Mouse (Mus musculus) forebrain, embryonic 12.5 days (tissue): Measurements from ENCODE around the gene Gfod1. TPM values are rescaled to one million over a fixed set of nuclear protein-coding genes. Genes with fewer than 3 reads are reported as not detected.

Source experiments
- ATAC-seq: fragments of 200-750 bp; cut with Nextera tagmentation; 2 replicates; pipeline ENCODE4 v1.8.0; 2017; ENCODE audit warnings: moderate TSS enrichment; ENCODE audit not compliant: low FRiP score
- H3K27ac ChIP-seq: fragments of 300-500 bp; sonication (generic); 2 replicates; pipeline ENCODE4 v1.5.1; 2016; ENCODE audit warnings: mild to moderate bottlenecking
- H3K27me3 ChIP-seq: fragments of 300-500 bp; sonication (generic); 2 replicates; pipeline ENCODE4 v1.6.1; 2016; ENCODE audit warnings: mild to moderate bottlenecking
- H3K36me3 ChIP-seq: fragments of 300-500 bp; sonication (generic); replicated peaks from 2 replicates; pipeline ENCODE4 v1.6.1; 2016; ENCODE audit warnings: mild to moderate bottlenecking
- H3K4me1 ChIP-seq: fragments of 300-500 bp; sonication (generic); 2 replicates; pipeline ENCODE4 v1.6.1; 2016
- H3K4me2 ChIP-seq: fragments of 300-500 bp; sonication (generic); 2 replicates; pipeline ENCODE4 v1.6.1; 2016; ENCODE audit warnings: mild to moderate bottlenecking, moderate library complexity
- H3K4me3 ChIP-seq: fragments of 300-500 bp; sonication (generic); replicated peaks from 2 replicates; pipeline ENCODE4 v1.5.1; 2016; ENCODE audit warnings: mild to moderate bottlenecking
- H3K9ac ChIP-seq: fragments of 300-500 bp; sonication (generic); 2 replicates; pipeline ENCODE4 v1.6.1; 2016; ENCODE audit warnings: mild to moderate bottlenecking
- H3K9me3 ChIP-seq: fragments of 300-500 bp; sonication (generic); 2 replicates; pipeline ENCODE4 v1.6.1; 2016
- WGBS: fragments of 180-500 bp; shearing (Covaris S2); methylation state at CpG from one replicate; pipeline ENCODE4 v1.1.7; 2016; 5-methylcytosine and 5-hydroxymethylcytosine counted together
- polyA plus RNA-seq: library from polyadenylated mRNA; unstranded; fragments of >200 nt; fragmentation: Nextera tagmentation; extraction: Ambion mirVana; gene quantifications from 2 replicates; pipeline ENCODE4 v1.2.1, GENCODE M21; 2016

The Gfod1 gene
- polyA plus RNA-seq, 1 experiment from 2014 or later: 0.97 TPM

DNA sequence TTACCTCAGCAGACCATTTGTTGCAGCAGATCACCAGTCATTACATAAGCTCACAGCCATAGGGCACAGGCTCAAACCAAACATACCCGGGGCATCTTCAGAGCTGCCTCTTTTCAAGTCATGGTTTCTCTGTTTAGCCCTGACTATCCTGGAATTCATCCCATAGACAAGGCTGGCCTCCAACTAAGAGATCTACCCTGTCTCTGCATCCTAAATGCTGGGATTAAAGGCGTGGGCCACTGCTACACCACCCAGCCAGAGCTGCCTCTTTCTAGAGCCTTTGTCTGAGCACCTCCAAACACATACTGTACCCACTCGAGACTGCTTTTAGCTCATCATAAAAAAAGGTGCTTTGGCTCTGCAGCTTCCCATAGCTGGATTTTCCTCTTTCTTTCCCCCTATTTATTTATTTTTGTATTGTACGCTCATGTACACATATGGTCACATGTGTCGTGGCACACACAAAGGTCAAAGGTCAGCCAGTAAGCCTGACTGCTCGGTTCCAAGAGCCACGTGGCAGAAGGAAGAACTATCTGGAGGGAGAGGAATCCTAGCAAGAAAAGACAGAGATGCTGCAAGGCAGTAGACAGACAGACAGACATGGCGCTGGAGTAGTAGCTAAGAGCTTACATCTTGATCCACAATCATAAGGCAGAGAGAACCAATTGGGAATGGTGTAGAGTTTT lies 51.7 kb downstream of the Gfod1 start:
- no peaks in the 10 kb centered on the region for H3K9me3 ChIP-seq
- H3K4me3 ChIP-seq: no peak overlapping the region
- H3K4me2 ChIP-seq: no peak overlapping the region
- H3K27ac ChIP-seq: no peak overlapping the region
- H3K4me1 ChIP-seq: peaks cover 9% of the 10 kb centered on the region
- no peak overlapping the region for H3K9ac ChIP-seq
- H3K36me3 ChIP-seq: no peaks in the 10 kb centered on the region
- WGBS: 91% methylated on average over 8 of the region's 8 CpGs
- H3K27me3 ChIP-seq: no peaks in the 10 kb centered on the region
- no peak for ATAC-seq

DNA sequence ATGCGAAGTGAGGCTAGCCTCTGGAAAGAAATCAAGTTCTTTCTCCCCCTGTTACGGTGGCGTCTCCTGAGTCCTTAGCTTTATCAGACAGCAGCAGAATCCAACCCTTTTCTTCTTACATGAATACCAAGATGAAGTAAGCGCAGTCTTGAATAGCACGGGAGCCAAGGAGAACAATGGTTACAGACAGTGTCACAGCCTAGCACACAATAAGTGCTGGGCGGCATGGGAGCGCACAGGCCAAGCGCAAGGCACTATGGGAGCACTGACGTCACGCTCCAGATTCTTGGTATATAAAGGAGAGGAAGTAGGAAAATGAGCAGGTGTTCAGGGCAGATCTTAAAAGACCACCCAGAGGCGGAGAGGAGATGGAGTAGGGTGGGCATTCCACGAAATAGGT lies 52.6 kb downstream of the Gfod1 start:
- Histone ChIP-seq H3K27ac (0 out of 2 replicates have a peak overlapping the region, but pooled peaks have one; percentile 10), H3K4me2 (no peak overlapping the region)
- 55% methylated on average over 12 of the region's 12 CpGs for WGBS

DNA sequence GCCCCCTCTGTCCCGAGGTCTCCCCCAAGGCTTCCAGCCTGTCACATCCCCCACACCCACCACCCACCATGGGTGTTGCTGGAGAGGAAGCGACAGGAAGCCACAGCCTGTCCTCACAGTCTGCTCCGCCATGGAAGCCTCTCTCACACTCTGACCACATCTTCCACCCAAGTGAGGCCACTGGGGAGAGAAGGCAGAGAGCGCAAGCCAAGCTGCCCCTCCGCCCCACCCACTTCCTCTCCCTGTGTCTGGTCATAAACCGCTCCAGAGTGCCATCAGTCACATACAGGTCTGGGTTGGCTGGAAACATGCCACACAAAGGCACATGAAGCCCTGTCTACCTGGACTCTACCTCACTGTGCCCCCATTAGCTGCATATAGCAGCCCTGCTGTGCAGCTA lies 53.3 kb downstream of the Gfod1 start:
- H3K4me3 ChIP-seq: no peak overlapping the region

More for the DNA sequence above, 52.6 kb downstream of the Gfod1 start:
- no peak overlapping the region for H3K4me3 ChIP-seq
- H3K27me3 ChIP-seq: no peaks in the 10 kb centered on the region
- no peak for ATAC-seq
- no peaks in the 10 kb centered on the region for H3K9me3 ChIP-seq
- peaks cover 9% of the 10 kb centered on the region for H3K4me1 ChIP-seq
- no peak overlapping the region for H3K9ac ChIP-seq
- H3K36me3 ChIP-seq: no peaks in the 10 kb centered on the region

DNA sequence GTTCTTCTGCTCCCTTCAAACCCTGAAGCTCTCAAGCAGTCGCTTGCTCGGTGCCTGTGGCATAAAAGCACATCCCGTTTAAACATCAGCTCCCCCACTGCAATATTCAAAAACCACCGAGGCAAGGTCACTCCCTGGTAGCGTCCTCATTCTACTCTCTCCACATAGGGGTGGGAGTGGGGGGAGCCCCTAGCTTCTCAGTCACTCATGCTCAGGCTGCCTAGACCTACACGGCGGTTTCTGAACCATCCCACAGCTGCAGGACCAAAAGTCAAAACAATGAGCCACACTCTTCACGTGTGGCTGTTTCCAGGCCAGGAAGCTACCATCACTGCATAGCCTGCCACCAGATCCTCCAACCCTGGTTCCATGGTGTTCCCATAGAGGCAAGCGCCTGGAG lies 53.9 kb downstream of the Gfod1 start:
- H3K4me2 ChIP-seq: no peak overlapping the region
- ATAC-seq: no peak
- H3K27me3 ChIP-seq: no peaks in the 10 kb centered on the region
- WGBS: 91% methylated on average over 9 of the region's 9 CpGs
- no peak overlapping the region for H3K27ac ChIP-seq
- H3K4me1 ChIP-seq: peaks cover 9% of the 10 kb centered on the region
- H3K4me3 ChIP-seq: no peak overlapping the region
- no peaks in the 10 kb centered on the region for H3K36me3 ChIP-seq
- H3K9me3 ChIP-seq: no peaks in the 10 kb centered on the region
- H3K9ac ChIP-seq: no peak overlapping the region

More for the DNA sequence above, 53.3 kb downstream of the Gfod1 start:
- WGBS: 88% methylated on average over 6 of the region's 6 CpGs
- Histone ChIP-seq H3K36me3 (no peaks in the 10 kb centered on the region), H3K9ac (no peak overlapping the region), H3K27me3 (no peaks in the 10 kb centered on the region), H3K9me3 (no peaks in the 10 kb centered on the region), H3K27ac (no peak overlapping the region), H3K4me1 (peaks cover 9% of the 10 kb centered on the region), H3K4me2 (no peak overlapping the region)
- ATAC-seq: no peak

DNA sequence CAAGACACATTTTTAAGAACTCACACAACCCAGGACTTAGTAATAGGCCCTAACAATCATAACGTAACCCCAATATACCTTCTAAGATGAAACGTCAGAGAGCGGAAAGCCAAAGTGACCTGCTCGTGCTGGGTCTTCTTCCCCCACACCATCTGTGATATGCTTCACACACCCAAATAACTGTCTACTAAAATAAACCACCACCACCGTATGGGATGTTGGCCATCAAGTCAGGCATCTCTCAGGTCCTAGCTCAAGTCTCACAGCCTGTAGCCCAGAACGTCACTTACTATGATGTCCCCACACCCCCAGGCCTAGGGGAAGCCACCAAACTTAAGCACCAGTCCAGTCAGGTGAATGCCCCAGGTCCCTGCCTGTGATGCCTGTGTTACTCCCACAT lies 55.6 kb downstream of the Gfod1 start:
- WGBS: 97% methylated on average over 6 of the region's 6 CpGs
- no peak overlapping the region for H3K27ac ChIP-seq
- H3K4me2 ChIP-seq: no peak overlapping the region
- no peak for ATAC-seq
- no peaks in the 10 kb centered on the region for H3K36me3 ChIP-seq
- no peaks in the 10 kb centered on the region for H3K9me3 ChIP-seq
- peaks cover 9% of the 10 kb centered on the region for H3K4me1 ChIP-seq
- H3K27me3 ChIP-seq: no peaks in the 10 kb centered on the region
- H3K9ac ChIP-seq: no peak overlapping the region
- H3K4me3 ChIP-seq: no peak overlapping the region

DNA sequence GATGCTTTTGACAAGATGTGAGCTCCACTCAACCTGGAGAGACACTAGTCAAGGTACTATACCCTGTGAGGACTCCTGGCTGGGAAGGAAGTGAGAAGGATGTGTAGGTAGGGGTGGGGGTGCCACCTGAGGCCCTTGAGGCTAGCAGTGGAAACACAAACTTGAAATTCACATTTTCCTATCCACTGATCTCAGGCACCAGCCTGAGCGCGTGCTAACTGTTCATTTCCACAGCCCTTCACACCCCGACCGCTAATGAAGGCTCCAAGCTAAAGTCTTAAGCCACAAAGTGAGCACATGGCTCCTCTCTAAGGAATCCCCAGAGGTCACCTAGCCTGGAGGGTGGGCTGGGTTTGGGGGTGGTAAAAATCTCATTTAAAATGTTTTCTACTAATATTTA lies 57.1 kb downstream of the Gfod1 start:
- no peak overlapping the region for H3K4me2 ChIP-seq
- 94% methylated on average over 4 of the region's 4 CpGs for WGBS
- H3K9ac ChIP-seq: no peak overlapping the region
- no peaks in the 10 kb centered on the region for H3K9me3 ChIP-seq
- peaks cover 16% of the 10 kb centered on the region for H3K4me1 ChIP-seq
- no peak overlapping the region for H3K4me3 ChIP-seq
- no peak for ATAC-seq
- H3K27me3 ChIP-seq: no peaks in the 10 kb centered on the region
- H3K27ac ChIP-seq: no peak overlapping the region
- H3K36me3 ChIP-seq: no peaks in the 10 kb centered on the region

DNA sequence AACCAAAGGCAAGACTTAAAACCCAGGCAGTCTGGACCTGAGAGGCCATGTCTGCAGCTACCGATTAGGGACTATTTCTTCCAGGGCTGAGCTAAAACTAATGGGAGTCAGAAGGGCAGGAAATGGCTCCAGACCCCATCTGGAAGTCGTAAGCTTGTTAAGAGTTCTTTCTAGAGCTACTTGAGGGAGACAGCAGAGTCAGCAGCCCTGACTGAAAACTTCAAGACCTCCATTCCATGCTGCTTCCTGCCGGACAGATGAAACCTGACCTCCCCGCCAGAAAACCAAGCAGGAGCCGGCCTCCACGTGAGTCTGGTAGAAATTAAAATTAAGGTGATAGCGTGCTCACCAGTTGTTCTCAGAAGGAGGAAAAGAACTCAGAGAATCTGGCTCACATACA lies 60.2 kb downstream of the Gfod1 start:
- no peak overlapping the region for H3K27ac ChIP-seq
- no peaks in the 10 kb centered on the region for H3K27me3 ChIP-seq
- WGBS: 74% methylated on average over 7 of the region's 7 CpGs

DNA sequence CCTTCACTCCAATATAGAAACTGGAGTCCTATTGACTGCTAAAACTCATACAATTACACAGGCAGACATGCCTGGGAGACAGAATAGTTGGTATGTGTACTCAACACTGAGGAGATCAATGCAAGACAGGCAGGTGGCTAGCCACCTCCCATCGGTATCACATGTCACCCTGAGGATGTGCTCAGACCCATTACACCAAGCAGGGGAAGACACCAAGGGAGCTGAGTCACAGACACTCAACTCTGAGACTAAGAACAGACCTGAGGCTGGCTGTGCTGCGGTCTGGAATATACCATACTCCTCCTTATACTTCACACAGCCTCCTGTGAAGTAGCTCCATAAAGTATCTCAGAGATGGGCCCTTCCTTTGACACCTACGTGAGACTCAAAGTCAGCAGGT lies 60.7 kb downstream of the Gfod1 start:
- Histone ChIP-seq H3K9ac (no peak overlapping the region), H3K27me3 (no peaks in the 10 kb centered on the region), H3K36me3 (no peaks in the 10 kb centered on the region), H3K4me3 (no peak overlapping the region), H3K4me2 (no peak overlapping the region), H3K9me3 (no peaks in the 10 kb centered on the region), H3K27ac (no peak overlapping the region), H3K4me1 (peaks cover 20% of the 10 kb centered on the region)
- ATAC-seq: no peak
- 89% methylated on average over 3 of the region's 3 CpGs for WGBS

More for the DNA sequence above, 60.2 kb downstream of the Gfod1 start:
- ATAC-seq: no peak
- H3K9ac ChIP-seq: no peak overlapping the region
- no peaks in the 10 kb centered on the region for H3K36me3 ChIP-seq
- no peak overlapping the region for H3K4me3 ChIP-seq
- H3K9me3 ChIP-seq: no peaks in the 10 kb centered on the region
- peaks cover 20% of the 10 kb centered on the region for H3K4me1 ChIP-seq
- no peak overlapping the region for H3K4me2 ChIP-seq

DNA sequence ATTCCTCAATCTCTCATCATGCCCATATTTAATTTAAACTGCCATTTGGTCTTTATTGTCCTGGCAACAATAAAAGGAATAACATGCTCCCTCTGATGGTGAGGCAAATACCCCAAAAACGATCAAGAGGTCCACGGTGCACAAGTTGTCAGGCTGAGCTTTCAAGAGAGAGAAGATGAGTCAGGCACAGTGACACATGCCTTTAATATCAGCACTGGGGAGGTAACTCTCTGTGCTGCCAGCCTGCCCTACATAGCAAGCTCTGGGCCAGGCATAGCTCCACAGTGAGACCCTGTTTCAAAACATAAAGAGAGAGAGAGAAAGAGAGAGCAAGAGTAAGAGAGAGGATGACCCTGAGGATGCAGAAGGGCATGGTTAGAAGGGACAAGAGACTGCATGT lies 62.2 kb downstream of the Gfod1 start:
- no peaks in the 10 kb centered on the region for H3K27me3 ChIP-seq
- 90% methylated on average over 2 of the region's 2 CpGs for WGBS
- H3K9me3 ChIP-seq: no peaks in the 10 kb centered on the region
- H3K4me2 ChIP-seq: no peak overlapping the region
- no peak for ATAC-seq
- no peak overlapping the region for H3K9ac ChIP-seq
- no peaks in the 10 kb centered on the region for H3K36me3 ChIP-seq
- no peak overlapping the region for H3K4me3 ChIP-seq
- H3K27ac ChIP-seq: no peak overlapping the region
- peaks cover 20% of the 10 kb centered on the region for H3K4me1 ChIP-seq

DNA sequence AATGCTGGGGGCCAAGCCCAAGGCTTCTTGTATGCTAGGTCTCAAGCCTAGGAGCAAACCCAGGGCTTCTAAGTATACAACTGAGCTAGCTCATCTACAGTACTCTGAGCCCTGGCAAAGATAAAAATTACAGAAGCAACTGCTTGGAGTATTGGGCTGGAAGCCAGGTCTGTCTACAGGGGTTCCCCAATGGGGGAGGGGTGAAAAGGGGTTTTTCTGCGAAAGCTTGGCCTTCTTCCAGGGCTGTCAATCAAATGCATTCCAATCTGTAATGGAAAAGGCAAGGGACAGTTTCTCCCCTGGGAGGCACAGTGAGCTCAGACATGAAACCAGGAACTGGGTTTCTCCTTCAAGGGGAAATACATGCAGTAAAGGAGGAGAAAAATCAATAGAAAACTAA lies 62.9 kb downstream of the Gfod1 start:
- Histone ChIP-seq H3K9me3 (no peaks in the 10 kb centered on the region), H3K36me3 (no peaks in the 10 kb centered on the region), H3K27ac (peak overlapping the region; percentile 33; the same call in 1 of the 2 replicates), H3K9ac (no peak overlapping the region), H3K27me3 (no peaks in the 10 kb centered on the region), H3K4me1 (peaks cover 20% of the 10 kb centered on the region), H3K4me3 (no peak overlapping the region), H3K4me2 (no peak overlapping the region)
- WGBS: 28% methylated on average over 1 of the region's 1 CpGs
- peak; percentile 36; the same call in 1 of the 2 replicates for ATAC-seq

DNA sequence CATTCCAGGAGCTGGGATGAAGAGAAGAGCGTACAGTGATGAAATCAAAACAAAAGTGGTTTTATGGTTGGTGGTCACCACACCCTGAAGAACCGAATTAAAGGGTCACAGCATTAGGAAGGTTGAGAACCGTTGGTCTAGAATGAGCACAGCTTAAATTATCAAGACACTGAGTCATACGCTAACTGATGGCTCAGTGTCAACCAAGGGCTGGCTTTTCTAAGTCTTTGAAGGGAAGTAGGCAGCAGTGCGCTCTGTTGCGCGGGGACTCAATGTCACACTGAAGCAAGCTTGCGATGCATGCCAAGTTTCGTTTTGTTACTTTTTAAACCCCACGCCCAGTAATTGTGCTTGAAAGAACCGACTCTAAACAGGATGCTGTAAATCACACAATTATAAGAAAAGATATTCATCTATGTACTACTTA lies 64.2 kb downstream of the Gfod1 start:
- ATAC-seq: no peak

DNA sequence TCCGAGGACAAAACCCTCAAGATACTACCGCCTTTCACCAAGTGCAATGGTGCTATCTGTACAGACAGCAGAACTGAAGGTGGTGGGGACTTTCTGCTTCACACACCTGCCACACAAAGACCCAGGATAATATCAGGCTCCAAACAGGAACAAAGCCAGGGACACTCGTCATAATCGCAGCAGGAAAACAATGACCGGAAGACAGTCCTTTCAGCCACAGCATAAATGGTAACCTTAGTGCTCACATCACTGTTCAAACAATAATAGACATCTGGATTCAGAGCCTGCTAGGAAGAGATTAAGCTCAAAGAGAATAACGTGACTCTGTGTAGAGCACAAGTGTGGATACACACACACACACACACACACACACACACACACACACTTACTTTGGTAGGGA lies 67.3 kb downstream of the Gfod1 start:
- WGBS: 74% methylated on average over 6 of the region's 6 CpGs
- no peaks in the 10 kb centered on the region for H3K27me3 ChIP-seq

More for the DNA sequence above, 64.2 kb downstream of the Gfod1 start:
- H3K27me3 ChIP-seq: no peaks in the 10 kb centered on the region
- H3K4me3 ChIP-seq: no peak overlapping the region
- H3K4me2 ChIP-seq: no peak overlapping the region
- no peak overlapping the region for H3K9ac ChIP-seq
- peaks cover 30% of the 10 kb centered on the region for H3K4me1 ChIP-seq
- 91% methylated on average over 11 of the region's 11 CpGs for WGBS
- no peaks in the 10 kb centered on the region for H3K36me3 ChIP-seq
- no peaks in the 10 kb centered on the region for H3K9me3 ChIP-seq
- H3K27ac ChIP-seq: no peak overlapping the region

DNA sequence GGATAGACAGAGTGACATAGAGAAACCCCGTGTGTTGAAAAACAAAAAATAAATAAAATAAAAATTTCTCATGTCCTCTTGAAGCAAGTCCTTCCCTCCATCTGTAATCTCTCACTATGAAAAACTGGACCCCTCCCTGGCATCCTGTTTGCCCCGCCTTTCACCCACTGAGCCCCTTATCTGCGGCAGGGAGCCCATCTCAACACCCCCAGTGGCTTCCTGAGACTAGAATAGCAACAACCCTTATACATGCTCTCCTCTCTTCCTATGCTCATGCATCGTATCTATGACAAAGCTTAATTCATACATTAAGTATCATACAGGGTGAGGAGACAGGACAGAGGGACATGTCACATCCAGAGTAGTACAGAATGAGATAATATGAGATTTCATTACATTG lies 68.0 kb downstream of the Gfod1 start:
- H3K4me2 ChIP-seq: no peak overlapping the region
- no peaks in the 10 kb centered on the region for H3K36me3 ChIP-seq
- no peak overlapping the region for H3K9ac ChIP-seq
- H3K27ac ChIP-seq: no peak overlapping the region
- H3K4me1 ChIP-seq: peaks cover 17% of the 10 kb centered on the region
- H3K27me3 ChIP-seq: no peaks in the 10 kb centered on the region
- no peak for ATAC-seq
- 83% methylated on average over 4 of the region's 4 CpGs for WGBS
- no peak overlapping the region for H3K4me3 ChIP-seq
- no peaks in the 10 kb centered on the region for H3K9me3 ChIP-seq

More for the DNA sequence above, 67.3 kb downstream of the Gfod1 start:
- no peaks in the 10 kb centered on the region for H3K36me3 ChIP-seq
- H3K4me3 ChIP-seq: no peak overlapping the region
- no peaks in the 10 kb centered on the region for H3K9me3 ChIP-seq
- peaks cover 23% of the 10 kb centered on the region for H3K4me1 ChIP-seq
- ATAC-seq: no peak
- no peak overlapping the region for H3K27ac ChIP-seq
- no peak overlapping the region for H3K9ac ChIP-seq
- H3K4me2 ChIP-seq: no peak overlapping the region
